Mouse (Mus musculus) effector memory CD4-positive, alpha-beta T cell, adult 5 months (primary cell): ENCODE data around the gene Nrxn2. TPM values are rescaled to one million over a fixed set of nuclear protein-coding genes. Genes with fewer than 3 reads are reported as not detected.

Experiments used
- polyA plus RNA-seq: library from polyadenylated mRNA; unstranded; fragments of 100-300 nt; shearing (Covaris generic); gene quantifications from one replicate; pipeline ENCODE4 v1.2.1, GENCODE M21; 2017

The Nrxn2 gene
- not detected for polyA plus RNA-seq

DNA sequence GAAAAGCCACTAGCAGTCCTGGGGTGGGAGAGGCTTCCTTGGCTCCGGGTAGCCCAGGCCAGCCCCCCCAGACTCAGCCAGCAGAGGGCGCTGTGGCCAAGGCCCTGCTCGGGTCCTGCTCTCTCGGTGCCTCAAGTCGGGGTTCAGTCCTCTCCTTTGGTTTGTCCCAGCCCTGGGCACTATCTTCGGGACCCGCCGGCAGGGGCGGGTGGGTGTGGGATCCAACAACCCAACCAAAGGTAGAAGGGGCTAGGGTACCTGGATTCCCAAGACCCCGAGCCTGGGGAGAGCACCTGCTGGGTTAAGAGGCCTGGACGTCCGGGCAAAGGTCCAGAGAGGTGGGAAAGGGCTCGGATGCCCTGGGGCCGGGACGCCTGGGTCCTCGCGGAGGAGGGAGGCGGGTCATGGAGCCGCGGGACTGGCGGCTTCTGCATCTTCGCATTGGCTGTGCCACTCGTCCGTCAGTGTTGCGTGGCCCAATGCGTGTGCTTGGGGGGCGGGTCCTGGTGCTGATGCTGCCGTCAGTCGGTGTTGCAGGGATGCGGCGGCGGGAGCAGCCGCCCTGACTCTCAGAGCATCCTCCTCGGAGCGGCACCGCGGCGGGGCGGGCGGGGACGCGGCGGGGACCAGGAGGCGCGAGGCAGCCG, at the start of gene Nrxn2:
TSS of gene Nrxn2 (plus strand) at position 499 of the 647 bp plus-strand sequence.

DNA sequence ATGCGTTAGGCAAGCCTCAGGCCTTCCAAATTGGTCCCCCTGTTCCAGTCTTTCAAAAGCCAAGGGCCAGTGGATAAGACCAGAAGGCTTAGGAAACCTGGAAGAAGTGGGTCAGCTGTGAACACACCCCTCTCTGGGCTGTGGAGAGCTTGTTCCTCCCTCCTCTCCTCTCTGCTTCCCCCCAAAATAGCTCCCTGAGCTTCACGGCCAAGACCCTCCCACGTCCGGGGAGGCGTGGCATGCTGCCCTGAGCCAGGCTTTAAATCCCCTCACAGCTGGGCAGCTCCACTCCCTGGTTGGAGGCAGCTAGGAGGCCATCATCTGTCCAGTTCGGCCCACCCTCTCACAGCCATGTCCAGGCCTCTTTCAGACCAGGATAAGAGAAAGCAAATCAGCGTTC, 34.4 kb upstream of the Nrxn2 start, which contains the start of gene Pygm:
TSS of gene Pygm (plus strand) at position 272 of the 400 bp plus-strand sequence.

DNA sequence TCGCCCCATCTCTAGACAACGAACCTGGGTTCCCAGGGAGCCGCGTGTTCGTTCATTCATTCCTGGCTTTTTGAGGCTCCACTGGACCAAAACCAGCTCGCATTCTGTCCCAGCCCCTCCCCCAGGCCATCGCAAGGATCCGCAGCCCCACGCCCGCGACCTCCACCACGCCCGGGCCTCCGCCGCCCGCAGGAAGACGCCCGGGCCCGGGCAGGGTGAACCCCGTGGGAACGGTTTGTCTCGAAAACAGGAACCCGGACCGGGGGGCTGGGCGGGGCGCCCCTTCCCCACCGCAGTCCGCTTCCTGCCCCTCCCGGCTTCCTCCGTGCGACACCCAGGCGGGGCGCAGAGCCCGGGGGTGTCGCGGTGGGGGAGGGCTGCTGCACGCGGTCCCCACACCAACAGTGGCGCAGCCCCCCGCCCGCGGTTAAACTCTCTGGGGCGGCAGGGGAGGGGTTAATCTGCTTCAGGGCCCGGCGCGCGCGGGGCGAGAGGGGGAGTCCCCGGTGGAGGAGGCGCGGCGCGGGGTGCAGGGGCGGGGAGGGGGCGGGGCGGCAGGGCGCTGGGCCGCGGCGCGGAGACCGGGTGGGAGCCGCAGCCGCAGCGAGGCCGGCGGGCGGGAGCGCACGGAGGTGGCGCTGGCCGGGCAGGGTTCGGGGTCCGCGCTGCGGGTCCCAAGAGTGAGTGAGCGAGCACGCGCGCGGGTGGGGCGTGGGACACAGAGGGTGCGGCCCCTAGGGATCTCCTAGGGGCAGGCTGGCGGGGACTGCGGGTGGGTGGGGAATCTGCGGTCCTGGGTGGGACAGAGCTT, 19.0 kb upstream of the Nrxn2 start, which contains the start of gene Rasgrp2:
TSS of gene Rasgrp2 (plus strand) at position 56 of the 811 bp plus-strand sequence.

DNA sequence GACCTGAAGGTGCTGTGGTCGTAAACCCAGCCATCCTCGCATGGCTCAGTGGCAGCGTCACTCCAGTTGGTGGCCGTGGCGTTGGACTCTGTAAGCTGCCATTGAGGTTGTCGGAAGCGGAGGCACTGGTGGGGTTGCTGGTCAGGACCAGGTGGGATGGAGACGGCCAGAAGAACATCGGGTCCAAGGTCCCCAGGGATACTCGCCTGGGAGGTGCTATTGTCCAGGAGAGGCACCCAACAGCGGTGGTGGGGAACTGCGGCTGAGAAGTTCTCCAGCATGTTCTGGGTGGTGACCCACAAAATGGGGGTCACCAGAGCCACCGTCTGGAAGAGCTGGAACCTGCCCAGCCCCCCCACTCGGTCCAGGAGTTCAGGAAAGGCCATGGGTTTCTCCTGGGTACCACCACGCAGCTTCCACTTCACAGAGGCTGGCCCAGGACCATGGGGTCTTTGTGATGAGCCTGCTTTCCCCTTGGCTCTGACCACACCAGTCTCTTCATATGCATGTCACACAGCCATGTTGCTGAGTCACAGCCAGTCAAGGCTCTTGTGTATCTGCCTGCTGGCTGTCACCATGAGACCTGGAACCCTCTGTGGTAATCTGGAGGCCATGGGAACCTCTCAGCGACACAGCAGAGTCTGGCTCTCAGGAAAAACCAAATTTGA, 124.0 kb downstream of the Nrxn2 start, which contains the start of gene Slc22a12:
TSS of gene Slc22a12 (minus strand) at position 666 of the 668 bp plus-strand sequence.

Other genes starting within 250 kb of the Nrxn2 start
- gene Majin, start 234.3 kb upstream of the Nrxn2 start, polyA plus RNA-seq = not detected
- not detected for gene Gpha2, start 192.4 kb upstream of the Nrxn2 start, polyA plus RNA-seq
- 19.1 TPM for gene Ppp2r5b, start 182.9 kb upstream of the Nrxn2 start, polyA plus RNA-seq
- gene Atg2a, start 177.1 kb upstream of the Nrxn2 start, polyA plus RNA-seq = 79.4 TPM
- gene Ehd1, start 142.0 kb upstream of the Nrxn2 start, polyA plus RNA-seq = 34.0 TPM
- 0.35 TPM for gene Cdc42bpg, start 112.3 kb upstream of the Nrxn2 start, polyA plus RNA-seq
- gene Men1, start 83.8 kb upstream of the Nrxn2 start, polyA plus RNA-seq = 30.0 TPM
- 129 TPM for gene Map4k2, start 77.6 kb upstream of the Nrxn2 start, polyA plus RNA-seq
- gene Sf1, start 55.0 kb upstream of the Nrxn2 start, polyA plus RNA-seq = 603 TPM
- gene Pygm, start 34.3 kb upstream of the Nrxn2 start, polyA plus RNA-seq = 2.4 TPM
- 296 TPM for gene Rasgrp2, start 19.4 kb upstream of the Nrxn2 start, polyA plus RNA-seq
- gene Slc22a12, start 124.3 kb downstream of the Nrxn2 start, polyA plus RNA-seq = not detected